Mouse (Mus musculus): ENCODE measurements around the gene Fbrsl1. TPM values are rescaled to one million over a fixed set of nuclear protein-coding genes. Genes with fewer than 3 reads are reported as not detected.

Gene Fbrsl1
- total RNA-seq, 1 experiment = 44.4 TPM

DNA sequence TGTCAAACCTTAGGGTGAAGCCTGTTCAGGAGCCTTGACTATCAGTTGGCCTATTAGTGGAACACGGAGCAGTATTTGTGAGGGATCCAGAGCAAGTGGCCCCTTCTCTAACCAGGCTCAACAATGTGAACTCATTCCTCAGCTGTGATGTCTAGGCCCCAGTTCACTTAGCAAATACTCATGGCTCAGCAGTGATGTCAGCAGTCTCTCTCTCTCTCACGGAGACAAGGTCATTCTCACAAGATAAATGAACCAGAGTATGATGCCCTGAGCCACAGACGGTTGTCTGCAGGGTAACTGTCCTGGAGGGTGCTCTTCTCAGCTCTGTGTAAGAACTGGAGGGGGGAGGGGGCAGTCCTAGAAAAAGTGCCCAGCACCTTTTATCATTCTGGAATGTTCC, 44.4 kb downstream of the Fbrsl1 start:
- in situ Hi-C loops (cut with MboI; ENCODE audit: low sequenced_read_pairs in 2 of 2, unreplicated experiment in 2 of 2) = no loop called here
- no peak overlapping the region for H3K27ac ChIP-seq (ENCODE audit: insufficient read depth, low read depth, low read length, poor library complexity, severe bottlenecking)
- no peaks in the 10 kb centered on the region for H3K9me3 ChIP-seq (ENCODE audit: control insufficient read depth, insufficient read depth, low read depth, low read length)
- TF ChIP-seq ZC3H11A (IDR thresholded peaks at IDR 0.05; ENCODE audit: borderline replicate concordance, low read depth, low read length) (no peak), ZNF384 (IDR thresholded peaks at IDR 0.05; ENCODE audit: low read depth, low read length) (no peak), HCFC1 (IDR thresholded peaks at IDR 0.05; ENCODE audit: borderline replicate concordance, insufficient read depth, low read length) (no peak), CHD2 (IDR thresholded peaks at IDR 0.05; ENCODE audit: low read depth, low read length) (no peak), MAFK (IDR thresholded peaks at IDR 0.05; ENCODE audit: insufficient read depth, low read depth, low read length) (no peak)
- peaks cover 2% of the 10 kb centered on the region; the same call in 1 of the 2 replicates for H3K36me3 ChIP-seq (ENCODE audit: control insufficient read depth, insufficient read depth, low read length, poor library complexity, severe bottlenecking)
- no peak for DNase-seq (ENCODE audit: low read depth, low spot score)
- H3K4me1 ChIP-seq (ENCODE audit: control insufficient read depth in 2 of 2, insufficient read depth in 2 of 2, low read length in 2 of 2, poor library complexity in 1 of 2) = peaks cover 5 to 15% of the 10 kb centered on the region in 2 experiments
- H3K9ac ChIP-seq (ENCODE audit: insufficient read depth, low read depth, low read length, poor library complexity, severe bottlenecking) = no peak overlapping the region
- H3K4me3 ChIP-seq (ENCODE audit: insufficient read depth in 1 of 2, low read depth in 1 of 2, low read length in 2 of 2, poor library complexity in 1 of 2, severe bottlenecking in 1 of 2) = no peak overlapping the region

DNA sequence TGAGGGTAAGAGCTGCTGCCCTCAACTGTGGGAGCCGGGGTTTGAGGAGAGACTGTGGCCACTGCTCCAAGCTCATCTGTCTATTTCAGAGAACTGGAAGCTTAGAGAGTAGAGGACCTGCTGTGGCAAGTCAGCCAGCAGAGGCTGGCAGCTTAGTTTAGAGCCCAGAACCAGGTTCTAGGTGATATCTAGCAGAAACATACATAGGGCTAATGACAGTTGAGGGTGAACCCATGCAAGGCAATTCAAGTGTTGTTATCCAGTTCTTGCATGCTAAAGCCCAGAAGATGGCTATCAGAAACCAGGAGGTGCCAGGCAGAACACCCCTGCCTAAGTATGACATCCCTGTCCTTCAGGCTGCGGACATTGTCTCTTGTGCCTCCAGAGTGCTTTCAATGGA, 45.7 kb downstream of the Fbrsl1 start:
- in situ Hi-C loops (cut with MboI; ENCODE audit: low sequenced_read_pairs in 2 of 2, unreplicated experiment in 2 of 2) = no loop called here
- no peak for DNase-seq (ENCODE audit: low read depth, low spot score)
- no peaks in the 10 kb centered on the region; the same call in 1 of the 2 replicates for H3K36me3 ChIP-seq (ENCODE audit: control insufficient read depth, insufficient read depth, low read length, poor library complexity, severe bottlenecking)
- no peak overlapping the region for H3K9ac ChIP-seq (ENCODE audit: insufficient read depth, low read depth, low read length, poor library complexity, severe bottlenecking)
- no peaks in the 10 kb centered on the region for H3K9me3 ChIP-seq (ENCODE audit: control insufficient read depth, insufficient read depth, low read depth, low read length)
- H3K4me3 ChIP-seq (ENCODE audit: insufficient read depth in 1 of 2, low read depth in 1 of 2, low read length in 2 of 2, poor library complexity in 1 of 2, severe bottlenecking in 1 of 2) = no peak overlapping the region
- no peak overlapping the region for H3K27ac ChIP-seq (ENCODE audit: insufficient read depth, low read depth, low read length, poor library complexity, severe bottlenecking)
- peaks cover 5 to 17% of the 10 kb centered on the region in 2 experiments for H3K4me1 ChIP-seq (ENCODE audit: control insufficient read depth in 2 of 2, insufficient read depth in 2 of 2, low read length in 2 of 2, poor library complexity in 1 of 2)
- TF ChIP-seq CHD2 (IDR thresholded peaks at IDR 0.05; ENCODE audit: low read depth, low read length) = no peak
- no peak for TF ChIP-seq MAFK (IDR thresholded peaks at IDR 0.05; ENCODE audit: insufficient read depth, low read depth, low read length)
- no peak for TF ChIP-seq HCFC1 (IDR thresholded peaks at IDR 0.05; ENCODE audit: borderline replicate concordance, insufficient read depth, low read length)
- TF ChIP-seq ZC3H11A (IDR thresholded peaks at IDR 0.05; ENCODE audit: borderline replicate concordance, low read depth, low read length) = no peak
- no peak for TF ChIP-seq ZNF384 (IDR thresholded peaks at IDR 0.05; ENCODE audit: low read depth, low read length)

DNA sequence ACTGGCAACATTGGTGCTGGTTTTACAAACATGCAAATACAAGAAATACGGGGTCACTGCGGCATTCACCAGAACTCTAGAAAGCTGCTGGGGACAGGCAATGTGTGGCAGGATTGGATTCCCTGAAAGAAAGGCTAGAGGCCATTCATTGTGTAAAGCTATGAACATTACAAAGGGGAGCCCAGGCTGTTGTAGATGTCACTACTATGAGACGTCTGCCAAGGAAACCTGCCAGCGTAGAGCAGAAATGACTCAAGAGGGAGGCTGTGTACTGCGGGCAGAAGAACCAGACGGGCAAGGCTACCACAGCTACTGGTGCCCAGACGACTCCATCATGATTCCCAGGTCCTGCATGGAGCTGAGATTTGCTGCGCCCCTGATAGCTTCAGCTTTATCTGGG, 47.2 kb downstream of the Fbrsl1 start:
- Histone ChIP-seq H3K9me3 (ENCODE audit: control insufficient read depth, insufficient read depth, low read depth, low read length) (no peaks in the 10 kb centered on the region), H3K4me1 (ENCODE audit: control insufficient read depth in 2 of 2, insufficient read depth in 2 of 2, low read length in 2 of 2, poor library complexity in 1 of 2) (peaks cover 0 to 8% of the 10 kb centered on the region in 2 experiments; a peak in 1 of 4 replicates), H3K36me3 (ENCODE audit: control insufficient read depth, insufficient read depth, low read length, poor library complexity, severe bottlenecking) (no peaks in the 10 kb centered on the region; the same call in 1 of the 2 replicates), H3K4me3 (ENCODE audit: insufficient read depth in 1 of 2, low read depth in 1 of 2, low read length in 2 of 2, poor library complexity in 1 of 2, severe bottlenecking in 1 of 2) (no peak overlapping the region), H3K9ac (ENCODE audit: insufficient read depth, low read depth, low read length, poor library complexity, severe bottlenecking) (no peak overlapping the region), H3K27ac (ENCODE audit: insufficient read depth, low read depth, low read length, poor library complexity, severe bottlenecking) (no peak overlapping the region)
- in situ Hi-C loops (cut with MboI; ENCODE audit: low sequenced_read_pairs in 2 of 2, unreplicated experiment in 2 of 2) = no loop called here
- DNase-seq (ENCODE audit: low read depth, low spot score) = no peak
- TF ChIP-seq HCFC1 (IDR thresholded peaks at IDR 0.05; ENCODE audit: borderline replicate concordance, insufficient read depth, low read length) (no peak), CHD2 (IDR thresholded peaks at IDR 0.05; ENCODE audit: low read depth, low read length) (no peak), ZC3H11A (IDR thresholded peaks at IDR 0.05; ENCODE audit: borderline replicate concordance, low read depth, low read length) (no peak), ZNF384 (IDR thresholded peaks at IDR 0.05; ENCODE audit: low read depth, low read length) (no peak), MAFK (IDR thresholded peaks at IDR 0.05; ENCODE audit: insufficient read depth, low read depth, low read length) (no peak)

DNA sequence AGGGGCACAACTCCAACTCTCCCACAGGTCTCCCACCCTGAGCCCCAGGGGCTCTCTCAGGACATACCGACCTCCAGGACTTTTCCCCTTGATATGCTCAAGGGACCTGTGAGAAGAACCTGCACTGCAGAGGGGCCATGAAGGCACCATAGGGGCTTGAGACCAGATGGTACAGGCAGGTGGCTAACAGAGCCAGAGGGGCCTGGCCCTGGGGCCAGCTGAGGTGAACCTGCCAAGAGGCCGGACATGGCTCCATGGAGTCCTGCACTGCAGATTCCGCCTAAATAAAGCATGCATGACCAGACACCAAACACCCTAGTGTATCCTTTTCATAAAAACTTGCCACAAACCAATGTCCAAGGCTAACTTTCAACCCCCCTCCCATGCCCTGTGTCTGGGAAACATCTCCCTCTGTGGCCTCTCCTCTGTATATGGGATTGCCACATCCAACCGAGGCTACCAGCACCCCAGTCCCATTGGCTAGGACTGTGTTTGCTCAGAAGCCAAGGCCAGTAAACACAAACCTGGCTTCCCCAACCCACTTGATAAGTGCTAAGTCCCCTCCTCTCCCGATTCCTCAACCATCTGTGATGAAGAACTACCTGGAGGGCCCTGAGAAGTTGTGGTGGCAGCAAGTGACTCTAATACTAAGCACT, 53.2 kb downstream of the Fbrsl1 start:
- in situ Hi-C loops (cut with MboI; ENCODE audit: low sequenced_read_pairs in 2 of 2, unreplicated experiment in 2 of 2) = no loop called here
- TF ChIP-seq ZC3H11A (IDR thresholded peaks at IDR 0.05; ENCODE audit: borderline replicate concordance, low read depth, low read length) (no peak), MAFK (IDR thresholded peaks at IDR 0.05; ENCODE audit: insufficient read depth, low read depth, low read length) (no peak), CHD2 (IDR thresholded peaks at IDR 0.05; ENCODE audit: low read depth, low read length) (no peak), ZNF384 (IDR thresholded peaks at IDR 0.05; ENCODE audit: low read depth, low read length) (no peak), HCFC1 (IDR thresholded peaks at IDR 0.05; ENCODE audit: borderline replicate concordance, insufficient read depth, low read length) (no peak)
- no peak overlapping the region for H3K9ac ChIP-seq (ENCODE audit: insufficient read depth, low read depth, low read length, poor library complexity, severe bottlenecking)
- peaks cover 0 to 3% of the 10 kb centered on the region in 2 experiments; a peak in 1 of 4 replicates for H3K4me1 ChIP-seq (ENCODE audit: control insufficient read depth in 2 of 2, insufficient read depth in 2 of 2, low read length in 2 of 2, poor library complexity in 1 of 2)
- no peaks in the 10 kb centered on the region for H3K36me3 ChIP-seq (ENCODE audit: control insufficient read depth, insufficient read depth, low read length, poor library complexity, severe bottlenecking)
- no peak for DNase-seq (ENCODE audit: low read depth, low spot score)
- H3K4me3 ChIP-seq (ENCODE audit: insufficient read depth in 1 of 2, low read depth in 1 of 2, low read length in 2 of 2, poor library complexity in 1 of 2, severe bottlenecking in 1 of 2) = no peak overlapping the region
- H3K27ac ChIP-seq (ENCODE audit: insufficient read depth, low read depth, low read length, poor library complexity, severe bottlenecking) = no peak overlapping the region
- no peaks in the 10 kb centered on the region for H3K9me3 ChIP-seq (ENCODE audit: control insufficient read depth, insufficient read depth, low read depth, low read length)
